Mouse (Mus musculus): Measurements from ENCODE around the gene E430018J23Rik.
"Not testable (repeated sequence)": the region's sequence is repeated elsewhere in the genome, so short reads cannot be mapped to it uniquely, and the experiment has no call there.

The E430018J23Rik gene

DNA sequence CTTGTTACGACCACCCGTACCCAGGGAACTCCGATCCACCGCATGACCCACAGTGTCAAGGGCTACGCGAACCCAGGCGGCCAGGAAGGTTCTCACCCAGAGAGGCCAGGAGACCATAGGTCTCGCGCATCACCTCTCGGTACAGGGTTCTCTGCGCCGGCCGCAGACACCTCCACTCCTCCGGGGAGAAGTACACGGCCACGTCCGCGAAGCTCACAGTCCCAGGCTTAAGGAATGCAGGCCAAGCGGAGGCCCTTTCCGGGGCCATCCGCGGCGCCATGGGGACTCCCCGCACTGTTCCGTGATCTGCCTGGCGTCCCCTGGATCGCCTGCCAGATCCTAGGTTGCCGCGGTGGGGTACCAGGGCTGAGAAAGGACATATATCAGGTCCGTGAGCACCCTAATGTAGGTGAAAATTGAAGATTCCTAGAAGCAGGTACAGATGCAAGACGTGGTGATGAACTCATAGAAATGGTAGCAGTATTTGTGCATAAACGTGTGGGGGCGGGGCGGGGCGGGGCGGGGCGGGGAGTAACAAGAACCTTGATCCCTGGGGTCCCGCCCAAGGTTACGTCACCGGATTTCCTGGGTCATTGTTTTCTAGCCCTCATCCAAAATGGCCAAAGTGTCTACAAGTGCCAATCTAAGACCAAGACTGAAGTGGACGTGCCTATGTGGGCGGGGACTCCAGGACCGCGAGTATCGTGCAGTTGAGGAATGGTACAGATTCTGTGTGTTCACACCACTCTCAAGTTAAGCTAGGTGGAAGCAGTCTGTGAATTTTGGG lies at the start of gene E430018J23Rik:
E430018J23Rik (minus strand) TSS at position 473 of the 787 bp plus-strand sequence.
- DNase-seq (ENCODE audit: low read depth) = peak; percentile 99

DNA sequence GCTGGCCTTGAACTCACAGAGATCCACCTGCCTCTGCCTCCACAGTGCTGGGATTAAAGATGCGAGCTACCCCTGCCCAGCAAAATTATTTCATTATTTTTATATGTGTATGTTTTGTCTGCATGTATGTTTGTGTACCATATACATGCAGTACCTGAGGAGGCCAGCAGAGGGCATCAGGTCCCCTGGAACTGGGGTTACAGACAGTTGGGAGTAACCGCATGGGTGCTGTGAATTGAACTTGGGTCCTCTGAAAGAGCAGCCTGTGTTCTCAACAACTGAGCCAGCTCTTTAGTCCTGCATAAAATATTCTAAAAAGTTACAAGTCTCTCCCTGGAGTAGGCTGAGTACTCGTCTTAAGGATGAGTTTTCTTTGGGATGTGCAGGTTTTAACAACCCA lies 44.3 kb upstream of the E430018J23Rik start:
- DNase-seq (ENCODE audit: low read depth) = peak; percentile 36

DNA sequence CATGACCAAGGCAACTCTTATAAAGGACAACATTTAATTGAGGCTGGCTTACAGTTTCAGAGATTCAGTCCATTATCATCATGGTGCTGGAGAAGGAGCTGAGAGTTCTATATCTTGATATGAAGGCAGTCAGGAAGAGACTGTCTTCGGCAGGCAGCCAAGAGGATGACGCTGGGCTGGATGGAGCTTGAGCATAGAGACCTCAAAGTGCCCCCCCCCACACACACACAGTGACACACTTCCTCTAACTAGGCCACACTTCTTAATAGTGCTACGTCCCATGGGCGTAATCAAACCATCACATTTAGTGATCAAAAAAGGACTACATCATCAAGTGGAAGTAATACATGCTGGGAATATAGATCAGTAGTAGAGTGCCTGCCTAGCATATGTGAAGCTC lies 41.8 kb upstream of the E430018J23Rik start:
- DNase-seq (ENCODE audit: low read depth) = no peak

DNA sequence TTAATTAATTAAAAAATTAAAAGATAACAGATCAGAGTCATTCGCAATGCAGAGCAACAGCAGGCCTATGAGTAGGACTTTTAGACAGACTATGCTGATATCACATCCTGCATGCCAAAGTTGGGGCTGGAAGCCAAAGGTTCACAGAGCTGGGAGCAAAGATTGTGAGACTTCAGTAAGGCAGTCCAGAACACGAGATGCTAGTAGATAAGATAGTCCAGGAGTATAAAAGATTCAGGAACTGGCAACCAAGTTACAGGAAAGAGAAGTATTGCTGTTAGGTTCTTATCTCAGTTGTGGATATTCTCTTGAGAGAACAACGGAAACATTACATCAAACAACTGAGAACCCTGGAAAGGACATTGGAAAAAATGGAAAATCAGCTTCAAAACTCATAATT lies 32.9 kb upstream of the E430018J23Rik start:
- DNase-seq (ENCODE audit: low read depth) = no peak

DNA sequence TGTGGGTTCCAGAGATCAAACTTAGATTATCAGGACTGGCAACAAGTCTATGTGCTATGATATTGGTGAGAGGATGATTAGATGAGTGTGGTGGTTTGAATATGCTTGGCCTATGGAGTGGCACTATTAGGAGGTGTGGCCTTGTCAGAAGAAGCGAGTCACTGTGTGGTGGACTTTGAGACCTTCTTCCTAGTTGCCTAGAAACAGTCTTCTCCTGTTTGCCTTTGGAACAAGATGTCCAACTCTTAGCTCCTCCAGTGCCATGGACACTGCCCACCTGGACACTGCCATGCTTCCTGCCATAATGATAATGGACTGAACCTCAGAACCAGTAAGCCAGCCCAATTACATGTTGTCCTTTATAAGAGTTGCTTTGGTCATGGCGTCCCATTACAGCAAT lies 32.5 kb upstream of the E430018J23Rik start:
- DNase-seq (ENCODE audit: low read depth) = no peak

DNA sequence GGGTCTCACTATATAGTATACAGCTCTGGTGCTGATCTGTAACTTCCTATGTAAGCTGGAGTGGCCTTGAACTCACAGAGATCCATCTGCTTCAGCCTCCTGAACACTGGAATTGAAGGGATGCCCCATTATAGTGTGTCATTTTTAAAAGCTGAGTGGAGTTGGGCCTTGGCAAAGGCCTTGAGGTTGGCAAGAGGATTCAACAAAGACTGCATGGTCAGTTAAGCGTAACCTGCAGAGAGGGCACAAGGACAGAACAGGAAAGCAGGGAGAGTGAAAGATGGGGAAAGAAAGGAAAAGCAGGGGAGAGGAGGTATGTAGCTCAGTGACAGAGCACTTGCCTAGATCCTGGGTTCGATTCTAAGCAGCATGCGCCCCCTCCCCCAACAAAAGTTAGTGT lies 31.9 kb upstream of the E430018J23Rik start:
- DNase-seq (ENCODE audit: low read depth) = no peak

DNA sequence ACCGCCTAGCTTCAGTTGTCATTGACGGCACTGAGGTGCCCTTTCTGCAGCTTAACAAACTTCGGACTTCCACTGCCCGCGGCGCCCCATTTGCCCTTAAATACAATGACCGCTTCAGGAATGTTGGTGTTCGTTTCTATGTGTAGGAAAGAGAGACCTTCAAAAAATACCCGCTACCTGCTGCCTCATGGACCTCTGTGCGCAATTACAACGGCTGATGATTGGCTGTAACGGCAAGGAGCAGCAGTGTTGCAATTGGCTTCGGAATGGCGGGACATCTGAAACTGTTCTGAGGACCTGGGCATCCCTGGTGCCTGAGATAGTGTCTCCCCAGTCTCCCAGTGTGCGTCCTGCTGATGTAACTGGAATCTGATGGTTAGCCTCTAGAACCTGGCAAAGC lies 28.8 kb upstream of the E430018J23Rik start:
- peak; percentile 45 for DNase-seq (ENCODE audit: low read depth)

DNA sequence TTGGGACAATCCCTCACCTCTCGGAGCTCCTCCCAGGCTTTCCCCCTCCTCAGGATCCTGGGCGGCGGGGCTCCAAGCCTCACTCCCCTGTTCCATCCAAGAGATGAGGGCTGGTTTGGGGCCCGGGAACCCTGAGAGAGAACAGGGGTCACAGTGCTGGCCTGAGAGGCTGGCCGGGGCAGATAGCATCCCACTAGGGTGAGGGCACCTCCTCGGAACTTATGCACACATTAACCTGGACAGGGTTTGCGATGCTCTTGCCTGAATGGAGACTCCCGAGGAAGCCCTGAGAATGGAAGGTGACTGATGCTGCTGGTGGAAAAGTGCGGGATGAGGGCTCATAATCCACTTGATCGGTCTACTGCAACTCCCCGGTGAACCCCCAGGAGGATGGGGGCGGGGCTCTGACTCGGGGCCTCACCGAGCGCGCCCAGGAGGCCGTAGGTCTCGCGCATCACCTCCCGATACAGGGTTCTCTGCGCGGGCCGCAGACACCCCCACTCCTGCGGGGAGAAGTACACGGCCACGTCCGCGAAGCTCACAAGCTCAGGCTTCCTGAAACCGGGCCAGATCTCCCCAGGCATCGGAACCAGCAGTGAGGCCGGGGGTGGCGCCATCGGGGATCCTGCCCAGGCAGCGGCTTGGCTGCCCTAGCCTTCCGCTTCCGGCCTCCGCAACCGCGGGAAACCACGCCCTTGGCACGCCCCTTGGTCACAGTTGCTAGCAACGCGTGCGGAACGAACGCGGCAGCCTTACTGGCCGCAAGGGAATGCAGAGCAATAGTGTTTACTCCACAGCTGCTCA lies 28.2 kb upstream of the E430018J23Rik start, which contains the start of gene Zfp688:
Zfp688 (minus strand) TSS at position 681 of the 804 bp plus-strand sequence.
- DNase-seq (ENCODE audit: low read depth) = peak; percentile 94

DNA sequence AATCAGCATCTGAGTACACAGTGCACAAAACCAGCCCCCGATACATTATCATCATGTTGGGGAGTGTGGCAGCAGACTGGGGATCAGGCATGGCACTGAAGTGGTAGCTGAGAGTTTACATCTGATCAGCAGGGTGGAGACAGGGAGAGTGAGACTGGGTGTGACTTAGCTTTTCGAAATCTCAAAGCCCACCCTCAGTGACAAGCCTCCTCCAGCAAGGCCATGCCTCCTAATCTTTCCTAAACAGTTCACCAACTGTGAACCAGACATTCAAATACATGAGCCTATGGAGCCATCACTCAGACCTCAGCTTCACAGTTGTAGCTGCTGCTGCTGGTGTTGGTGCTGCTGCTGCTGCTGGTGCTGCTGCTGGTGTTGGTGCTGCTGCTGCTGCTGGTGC lies 18.0 kb upstream of the E430018J23Rik start:
- no peak for DNase-seq (ENCODE audit: low read depth)

DNA sequence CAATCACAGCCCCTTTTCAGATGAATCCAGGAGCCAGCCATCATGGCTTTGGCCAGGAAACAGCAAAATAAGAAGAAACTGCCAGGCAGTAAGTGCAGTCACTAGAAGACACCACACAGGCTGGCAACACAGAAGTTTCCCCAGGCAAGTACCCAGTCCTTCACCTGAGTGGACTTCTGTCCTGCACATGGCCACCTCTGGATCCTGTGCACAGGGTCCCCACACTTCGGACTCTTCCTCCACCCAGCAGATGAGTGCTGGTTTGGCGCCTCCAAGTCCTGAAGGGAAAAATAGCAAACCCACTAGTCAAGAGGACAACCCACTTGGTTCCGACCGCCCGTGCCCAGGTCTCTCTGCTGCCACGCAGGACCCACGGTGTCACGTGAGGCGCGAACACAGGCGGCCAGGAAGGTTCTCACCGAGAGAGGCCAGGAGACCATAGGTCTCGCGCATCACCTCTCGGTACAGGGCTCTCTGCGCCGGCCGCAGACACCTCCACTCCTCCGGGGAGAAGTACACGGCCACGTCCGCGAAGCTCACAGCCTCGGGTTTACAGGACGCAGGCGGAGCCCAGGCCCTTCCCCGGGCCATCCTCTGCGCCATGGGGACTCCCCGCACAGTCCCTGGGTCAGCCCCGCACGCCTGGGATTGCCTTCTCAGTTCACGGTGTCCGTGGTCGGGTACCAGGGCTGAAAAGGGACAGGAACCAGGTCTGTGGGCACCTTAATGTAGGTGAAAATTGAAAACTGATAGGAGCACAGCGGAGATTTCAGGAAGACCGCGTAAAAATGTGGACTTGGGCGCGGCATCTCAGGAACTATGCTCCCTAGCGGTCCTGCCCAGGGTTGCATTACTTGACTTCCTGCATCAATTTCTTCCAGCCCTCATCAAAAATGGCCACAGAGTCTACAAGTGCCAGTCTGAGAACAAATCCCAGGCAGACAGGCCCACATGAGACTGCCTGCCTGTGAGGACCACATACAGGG lies 12.9 kb upstream of the E430018J23Rik start, which contains the start of gene Zfp764:
Zfp764 (minus strand) TSS at position 821 of the 986 bp plus-strand sequence.
- DNase-seq (ENCODE audit: low read depth) = peak; percentile 94

DNA sequence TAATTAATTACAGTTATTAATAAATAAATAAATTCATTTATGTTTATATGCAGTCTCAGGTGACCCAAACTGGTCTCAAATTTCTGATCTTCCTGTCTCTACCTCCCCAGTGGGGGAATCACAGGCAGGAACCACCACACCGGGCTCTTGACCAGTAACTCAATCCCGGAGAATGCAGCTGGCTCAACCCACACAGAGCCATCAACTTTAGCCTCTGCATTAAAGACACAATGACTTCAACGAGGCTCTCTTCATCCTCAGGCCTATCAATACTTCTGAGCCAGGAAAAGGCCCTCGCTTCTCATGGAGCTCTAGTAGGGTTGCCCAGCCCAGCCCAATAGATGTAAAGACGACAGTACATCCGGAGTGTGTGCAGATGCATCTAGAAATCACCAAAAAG lies 10.7 kb upstream of the E430018J23Rik start:
- not testable (repeated sequence) for DNase-seq (ENCODE audit: low read depth)

DNA sequence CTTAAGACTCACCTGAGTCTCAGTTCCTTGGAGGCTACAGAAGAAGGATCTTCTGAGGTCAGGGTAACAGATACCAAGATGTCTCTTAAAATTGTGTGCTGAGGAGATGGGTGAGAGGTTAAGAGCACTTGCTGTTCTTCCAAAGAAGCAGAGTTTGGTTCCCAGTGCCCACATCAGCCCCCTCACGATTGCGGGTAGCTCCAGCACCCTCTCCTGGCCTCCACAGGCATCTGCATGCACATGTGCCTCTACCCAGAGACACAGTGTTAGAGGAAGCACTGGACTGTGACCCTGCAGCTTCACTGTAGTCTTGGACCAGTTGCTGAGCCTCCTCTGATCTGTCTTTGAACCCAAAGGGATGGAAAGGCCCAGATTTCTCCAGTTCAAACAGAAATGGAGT lies 9.6 kb upstream of the E430018J23Rik start:
- no peak for DNase-seq (ENCODE audit: low read depth)

DNA sequence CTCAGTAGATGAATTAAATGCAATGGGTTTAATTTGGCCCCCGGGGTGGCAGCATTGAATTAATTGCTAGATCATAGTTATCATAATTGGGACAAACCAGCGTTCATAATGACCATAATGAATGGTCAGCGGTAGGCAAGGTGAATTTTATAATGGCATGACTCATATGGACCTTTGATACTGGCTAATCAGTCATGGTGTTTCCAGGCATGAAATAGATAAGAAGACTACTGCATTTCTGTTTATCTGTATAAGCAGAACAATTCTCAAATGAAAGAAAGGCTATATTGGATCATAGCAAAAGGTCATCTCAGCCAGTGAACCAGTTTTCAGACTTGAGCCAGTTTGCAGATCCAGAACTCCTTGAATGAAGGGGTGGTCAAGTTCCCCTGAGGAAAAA lies 6.9 kb upstream of the E430018J23Rik start:
- no peak for DNase-seq (ENCODE audit: low read depth)

DNA sequence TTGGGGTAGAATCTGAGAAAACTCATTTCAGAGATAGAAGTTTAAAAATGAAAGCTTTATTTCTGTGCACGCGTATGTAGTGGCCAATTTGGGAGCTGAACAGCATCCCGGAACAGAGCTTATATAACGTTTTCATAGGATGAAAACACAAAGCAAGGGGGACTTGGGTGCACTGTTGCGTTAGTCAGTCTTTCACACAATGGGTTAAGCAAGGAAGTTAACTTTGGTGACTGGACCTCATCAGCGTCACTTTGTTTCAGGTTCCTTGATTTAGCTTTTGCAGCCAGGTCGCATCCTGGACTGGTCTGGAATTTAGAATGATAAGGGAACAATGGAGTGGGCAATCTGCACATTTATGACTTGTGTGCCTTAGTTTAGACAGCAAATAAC lies 510 bp upstream of the E430018J23Rik start:
- DNase-seq (ENCODE audit: low read depth) = no peak

DNA sequence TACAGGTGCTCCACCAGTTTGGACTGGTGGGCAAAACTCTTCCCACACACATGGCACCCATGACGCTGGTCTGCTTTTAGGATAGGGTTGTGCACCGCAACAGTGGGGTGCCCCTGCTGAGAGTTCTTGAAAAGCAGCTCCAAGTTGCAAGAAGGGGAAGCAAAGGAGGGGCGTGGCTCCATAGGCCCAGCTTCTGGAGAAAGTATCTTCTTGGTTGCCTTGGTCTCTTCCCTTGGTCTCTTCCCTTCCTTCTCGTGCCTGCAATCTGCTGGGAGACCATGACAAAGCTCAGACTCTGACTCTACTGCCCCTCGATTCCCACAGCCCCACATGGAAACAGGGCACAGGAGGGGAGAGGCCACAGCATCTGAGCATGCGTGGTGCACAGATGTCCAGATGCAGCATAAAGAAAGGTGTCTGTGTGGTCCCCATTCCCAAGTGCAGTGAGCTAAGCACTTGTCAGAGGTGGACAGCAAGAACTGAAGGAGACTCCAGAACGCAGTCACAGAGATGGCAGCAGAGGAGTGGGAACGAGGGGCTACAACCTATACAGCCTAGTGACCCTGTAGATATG lies 1.1 kb downstream of the E430018J23Rik start:
- DNase-seq (ENCODE audit: low read depth) = no peak

DNA sequence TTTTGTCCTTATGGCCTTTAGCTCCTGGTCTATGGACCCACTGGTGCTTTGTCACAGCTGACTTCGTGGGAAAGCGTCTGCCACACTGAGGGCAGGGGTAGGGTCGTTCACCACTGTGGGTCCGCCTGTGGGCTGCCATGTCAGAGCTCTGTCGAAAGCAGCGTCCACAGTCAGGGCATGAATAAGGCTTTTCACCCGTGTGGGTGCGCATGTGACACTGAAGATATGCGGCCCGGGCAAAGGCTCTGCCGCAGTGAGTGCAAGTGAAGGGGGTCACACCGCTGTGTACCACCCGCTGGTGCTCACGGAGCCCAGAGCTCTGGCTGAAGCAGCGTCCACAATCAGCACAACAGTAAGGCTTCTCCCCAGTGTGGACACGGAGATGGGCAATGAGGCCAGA lies 1.9 kb downstream of the E430018J23Rik start:
- no peak for DNase-seq (ENCODE audit: low read depth)

DNA sequence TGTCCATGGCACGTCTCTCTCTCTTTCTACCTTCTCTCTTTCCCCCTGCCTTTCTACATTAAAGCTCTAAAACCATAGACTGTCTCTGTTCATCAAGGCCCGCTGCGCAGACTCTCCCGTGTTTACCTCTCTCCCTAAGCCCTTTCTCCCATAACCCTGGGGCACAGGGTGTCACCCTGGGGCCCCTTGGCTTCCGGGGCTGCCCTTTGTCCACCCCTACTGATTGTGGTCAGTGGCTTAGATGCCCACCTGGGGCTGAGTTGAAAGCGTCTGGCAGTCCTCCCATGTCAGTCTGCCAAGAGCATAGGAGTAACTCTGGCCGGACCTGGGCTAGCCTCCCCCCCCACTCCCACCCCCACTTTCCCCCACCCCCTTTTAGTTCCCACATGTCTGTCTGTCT lies 3.1 kb downstream of the E430018J23Rik start:
- DNase-seq (ENCODE audit: low read depth) = no peak

DNA sequence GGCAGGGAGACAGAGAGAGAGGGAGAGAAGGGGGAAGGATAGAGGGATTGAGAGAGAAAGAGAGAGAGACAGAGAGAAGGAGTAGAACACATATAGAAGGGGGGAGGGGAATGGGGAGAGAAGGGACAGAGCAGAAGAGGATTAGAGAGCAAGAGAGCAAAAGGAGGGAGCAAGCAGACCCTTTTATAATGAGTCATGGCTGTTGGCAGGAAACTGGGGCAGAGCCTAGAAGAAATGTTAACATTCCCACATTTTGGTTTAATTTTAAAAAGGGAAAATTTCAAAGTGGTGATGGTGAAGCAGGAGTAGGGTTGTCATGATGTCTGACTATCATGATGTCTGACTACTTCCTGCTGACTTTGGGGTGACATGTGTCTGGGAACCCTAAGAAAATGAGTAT lies 5.2 kb downstream of the E430018J23Rik start:
- peak; percentile 68 for DNase-seq (ENCODE audit: low read depth)

DNA sequence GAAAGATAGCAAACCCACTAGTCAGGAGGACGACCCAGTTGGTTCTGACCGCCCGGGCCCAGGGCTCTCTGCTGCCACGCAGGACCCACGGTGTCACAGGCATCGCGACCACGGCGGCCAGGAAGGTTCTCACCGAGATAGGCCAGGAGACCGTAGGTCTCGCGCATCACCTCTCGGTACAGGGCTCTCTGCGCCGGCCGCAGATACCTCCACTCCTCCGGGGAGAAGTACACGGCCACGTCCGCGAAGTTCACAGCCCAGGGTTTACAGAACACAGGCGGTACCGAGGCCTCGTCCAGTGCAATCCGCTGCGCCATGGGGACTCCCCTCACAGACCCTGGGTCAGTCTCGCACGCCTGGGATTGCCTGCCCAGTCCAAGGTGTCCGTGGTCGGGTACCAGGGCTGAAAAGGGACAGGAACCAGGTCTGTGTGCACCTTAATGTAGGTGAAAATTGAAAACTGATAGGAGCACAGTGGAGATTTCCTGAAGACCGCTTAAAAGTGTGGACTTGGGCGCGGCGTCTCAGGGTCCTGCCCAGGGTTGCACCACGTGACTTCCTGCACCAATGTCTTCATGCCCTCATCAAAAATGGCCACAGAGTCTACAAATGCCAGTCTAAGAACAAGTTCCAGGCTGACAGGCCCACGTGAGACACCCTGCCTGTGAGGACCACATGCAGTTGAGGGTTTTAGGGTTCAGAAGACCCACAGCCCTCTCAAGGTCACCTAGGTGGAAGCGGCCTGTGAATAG lies 6.6 kb downstream of the E430018J23Rik start, which contains the start of gene 9130019O22Rik:
9130019O22Rik (minus strand) TSS at position 526 of the 752 bp plus-strand sequence.
- peak; percentile 94 for DNase-seq (ENCODE audit: low read depth)

DNA sequence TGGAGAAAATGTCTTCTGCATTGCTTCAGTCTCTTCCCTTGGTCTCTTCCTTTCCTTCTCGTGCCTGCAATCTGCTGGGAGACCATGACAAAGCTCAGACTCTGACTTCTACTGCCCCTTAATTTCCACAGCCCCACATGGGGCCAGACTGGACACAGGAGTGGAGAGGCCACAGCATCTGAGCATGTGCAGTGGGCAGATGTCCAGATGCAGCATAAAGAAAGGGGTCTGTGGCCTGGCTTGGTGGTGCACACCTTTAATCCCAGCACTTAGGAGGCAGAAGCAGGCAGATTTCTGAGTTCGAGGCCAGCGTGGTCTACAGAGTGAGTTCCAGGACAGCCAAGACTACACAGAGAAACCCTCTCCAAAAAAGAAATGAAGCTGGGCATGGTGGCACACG lies 7.9 kb downstream of the E430018J23Rik start:
- DNase-seq (ENCODE audit: low read depth) = not testable (repeated sequence)
